Mouse (Mus musculus): ENCODE data around the gene 1700028J19Rik.

- TF ChIP-seq CTCF (IDR thresholded peaks at IDR 0.05; ENCODE audit: borderline replicate concordance, control insufficient read depth, extremely low read depth, insufficient read depth, low read length, poor library complexity) (no peak), POLR2A (IDR thresholded peaks at IDR 0.05; ENCODE audit: control insufficient read depth, extremely low read depth, insufficient read depth, low read length, poor library complexity) (no peak)
Observed at GRCm38 (mm10) chr7:44281586-44281985, 35.1 kb upstream of the 1700028J19Rik start.
